Mouse (Mus musculus) lung, adult 2 months (tissue): ENCODE results near the gene Slc25a38. TPM values are rescaled to one million over a fixed set of nuclear protein-coding genes. Genes with fewer than 3 reads are reported as not detected.
A peak's percentile ranks its signal among the peaks of the same experiment; 100 is the strongest.

Source experiments
- DNase-seq: peaks from one replicate; pipeline ENCODE4 v3.0.0; 2022
- H3K4me1 ChIP-seq: fragments of 200-500 bp; 2 replicates; pipeline ENCODE4 v1.6.1; 2011; ENCODE audit warnings: low read length; ENCODE audit not compliant: control insufficient read depth, insufficient read depth
- H3K4me3 ChIP-seq: fragments of 200-500 bp; replicated peaks from 2 replicates; pipeline ENCODE3; 2011; ENCODE audit warnings: low read depth, mild to moderate bottlenecking, control low read depth, low read length; ENCODE audit errors: extremely low read depth
- CTCF ChIP-seq: fragments of 200-500 bp; IDR thresholded peaks from 2 replicates; pipeline ENCODE4 v1.5.1; 2011; ENCODE audit warnings: mild to moderate bottlenecking, low read length, control low read depth; ENCODE audit not compliant: insufficient read depth
- POLR2A ChIP-seq: fragments of 200-500 bp; IDR thresholded peaks from 2 replicates; pipeline ENCODE4 v1.6.1; 2011; ENCODE audit warnings: low read depth, mild to moderate bottlenecking, control low read depth, low read length, borderline replicate concordance; ENCODE audit errors: extremely low read depth
- WGBS: fragments of 180-500 bp; shearing (Covaris S2); methylation state at CpG from one replicate; pipeline ENCODE4 v1.1.7; 2018; 5-methylcytosine and 5-hydroxymethylcytosine counted together
- polyA plus RNA-seq: library from polyadenylated mRNA; depleted of rRNA; stranded (reverse); fragments of >200 nt; gene quantifications from 2 replicates; pipeline ENCODE4 v1.2.3, GENCODE M21; 2012; rRNA removed

Gene Slc25a38
- polyA plus RNA-seq, 1 experiment = 41.9 TPM

DNA sequence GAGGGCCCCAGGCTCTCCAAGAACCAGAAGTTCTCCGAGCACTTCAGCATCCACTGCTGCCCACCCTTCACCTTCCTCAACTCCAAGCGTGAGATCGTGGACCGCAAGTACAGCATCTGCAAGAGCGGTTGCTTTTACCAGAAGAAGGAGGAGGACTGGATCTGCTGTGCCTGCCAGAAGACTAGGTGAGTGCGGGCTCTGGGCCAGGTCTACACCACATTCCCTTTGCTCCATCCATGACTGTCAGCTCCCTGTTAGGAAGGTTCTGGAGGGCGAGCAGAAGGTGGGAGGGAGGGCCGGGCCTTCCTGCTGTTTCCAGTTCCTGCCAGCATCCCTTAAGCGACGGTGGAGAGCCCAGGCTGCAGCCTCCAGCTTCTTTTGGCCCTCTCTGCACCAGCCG is 57.7 kb downstream of the Slc25a38 start:
- Histone ChIP-seq H3K4me3 (no peak overlapping the region), H3K4me1 (no peaks in the 10 kb centered on the region)
- TF ChIP-seq POLR2A (no peak), CTCF (no peak)
- 57% methylated on average over 11 of the region's 11 CpGs for WGBS
- no peak for DNase-seq

DNA sequence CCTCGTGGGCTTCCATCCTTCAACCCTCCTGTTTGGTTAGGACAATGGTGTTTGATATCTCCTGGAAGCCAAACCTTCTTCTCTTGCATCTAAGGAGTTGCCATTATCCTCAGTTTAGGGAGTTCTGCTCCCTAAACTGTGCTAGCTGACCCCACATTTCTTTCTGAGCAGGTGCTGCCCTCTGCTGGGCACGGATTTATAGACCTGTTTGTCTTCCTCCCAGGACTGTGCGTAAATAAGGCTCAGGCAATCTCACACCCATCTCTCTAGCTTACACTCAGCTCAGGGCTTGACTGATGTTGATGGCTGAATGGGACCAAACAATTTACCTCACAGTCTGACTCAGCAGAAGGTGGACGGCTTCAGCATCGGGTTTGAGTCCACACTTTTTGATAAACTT is 61.1 kb downstream of the Slc25a38 start:
- TF ChIP-seq POLR2A (no peak), CTCF (peak; percentile 65)
- Histone ChIP-seq H3K4me1 (no peaks in the 10 kb centered on the region), H3K4me3 (no peak overlapping the region)
- peak; percentile 44 for DNase-seq
- WGBS = 29% methylated on average over 5 of the region's 5 CpGs

Other genes starting within 250 kb of the Slc25a38 start
- 35.9 and 47.3 TPM in 2 replicates for gene Wdr48, start 215.5 kb upstream of the Slc25a38 start, polyA plus RNA-seq
- gene Gorasp1, start 172.8 kb upstream of the Slc25a38 start, polyA plus RNA-seq = 15.7 and 16.2 TPM in 2 replicates
- gene Ttc21a, start 172.8 kb upstream of the Slc25a38 start, polyA plus RNA-seq = 9.5 and 11.4 TPM in 2 replicates
- 53.3 and 110 TPM in 2 replicates for gene Csrnp1, start 125.7 kb upstream of the Slc25a38 start, polyA plus RNA-seq
- 0.62 and 2.7 TPM in 2 replicates for gene Xirp1, start 86.8 kb upstream of the Slc25a38 start, polyA plus RNA-seq
- gene Cx3cr1, start 40.5 kb upstream of the Slc25a38 start, polyA plus RNA-seq = 8.4 and 10.9 TPM in 2 replicates
- 1.3 and 1.5 TPM in 2 replicates for gene Ccr8, start 18.3 kb upstream of the Slc25a38 start, polyA plus RNA-seq
- 1,383 and 1,388 TPM in 2 replicates for gene Rpsa, start 17.3 kb downstream of the Slc25a38 start, polyA plus RNA-seq
- not detected in 2 replicates for gene Mobp, start 39.3 kb downstream of the Slc25a38 start, polyA plus RNA-seq
- 5.9 and 9.0 TPM in 2 replicates for gene Myrip, start 191.1 kb downstream of the Slc25a38 start, polyA plus RNA-seq